Mouse (Mus musculus) CH12.LX (cell line): ENCODE results near the gene Rock2.

Experiments used
- CTCF ChIP-seq, 2 experiments: IDR thresholded peaks in 1 of 2; conservative IDR thresholded peaks in 1 of 2; 2 replicates each; pipeline ENCODE4 v1.5.1; 2011 to 2012; ENCODE audit warnings: low read depth in 2 of 2, low read length in 2 of 2, improper control_type of control experiment in 1 of 2, inconsistent platforms in 1 of 2, mild to moderate bottlenecking in 1 of 2, moderate library complexity in 1 of 2
- ELF1 ChIP-seq: IDR thresholded peaks from 2 replicates; pipeline ENCODE4 v1.6.1; 2014; ENCODE audit warnings: low read depth, mild to moderate bottlenecking, inconsistent platforms, low read length, improper control_type of control experiment
- EP300 ChIP-seq: IDR thresholded peaks from 2 replicates; pipeline ENCODE4 v1.6.1; 2011; ENCODE audit warnings: low read length, improper control_type of control experiment
- ETS1 ChIP-seq: conservative IDR thresholded peaks from 2 replicates; pipeline ENCODE4 v1.6.1; 2012; ENCODE audit warnings: low read depth, mild to moderate bottlenecking, inconsistent platforms, low read length, improper control_type of control experiment, moderate library complexity
- GABPA ChIP-seq: IDR thresholded peaks from 2 replicates; pipeline ENCODE4 v1.6.1; 2012; ENCODE audit warnings: low read depth, low read length, improper control_type of control experiment, inconsistent platforms; ENCODE audit not compliant: insufficient replicate concordance
- MAX ChIP-seq: IDR thresholded peaks from 2 replicates; pipeline ENCODE4 v1.6.1; 2011; ENCODE audit warnings: low read length, improper control_type of control experiment
- MXI1 ChIP-seq: IDR thresholded peaks from 2 replicates; pipeline ENCODE4 v1.6.1; 2011; ENCODE audit warnings: mild to moderate bottlenecking, low read depth, low read length, improper control_type of control experiment
- POLR2A ChIP-seq: IDR thresholded peaks from 2 replicates; pipeline ENCODE4 v1.6.1; 2011; ENCODE audit warnings: low read depth, mild to moderate bottlenecking, improper control_type of control experiment, low read length
- RCOR1 ChIP-seq: conservative IDR thresholded peaks from 2 replicates; pipeline ENCODE4 v1.6.1; 2012; ENCODE audit warnings: low read depth, mild to moderate bottlenecking, inconsistent platforms, low read length, improper control_type of control experiment

GRCm38 (mm10) chr12:16868618-16869017 lies 26.1 kb upstream of the Rock2 start:
- no peak for TF ChIP-seq ELF1
- no peak for TF ChIP-seq ETS1
- no peak for TF ChIP-seq RCOR1
- no peak for TF ChIP-seq CTCF (conservative IDR thresholded peaks at IDR 0.05 in 1 of 2, IDR thresholded peaks at IDR 0.05 in 1 of 2; ENCODE audit: low read depth in 2 of 2, low read length in 2 of 2)
- TF ChIP-seq GABPA, result no peak
- TF ChIP-seq MAX, result no peak
- TF ChIP-seq MXI1, result no peak
- no peak for TF ChIP-seq EP300
- TF ChIP-seq POLR2A, result no peak
